ENCODE assay signal across 8 mouse cellular contexts in genomic region chr2:34754551-34755358, GRCm38 (mm10). TPM values are rescaled to one million over a fixed set of nuclear protein-coding genes. Genes with fewer than 3 reads are reported as not detected.
DNase-seq lines count a peak whose midpoint lies in the region; ATAC-seq and TF ChIP-seq lines count a peak whose summit lies in the region.

TSS of gene Gapvd1 (minus strand) at chr2:34755232.

- peaks cover 0 to 2% of the 10 kb centered on the region in 2 experiments; a peak in 2 of 4 replicates for H3K27me3 ChIP-seq in MEL (ENCODE audit: control insufficient read depth in 1 of 2, insufficient read depth in 2 of 2, low read length in 2 of 2)
- no peaks in the 10 kb centered on the region for H3K27me3 ChIP-seq in forebrain, embryonic 10.5 days (ENCODE audit: poor library complexity, severe bottlenecking)
- H3K27me3 ChIP-seq in lung, embryonic 14.5 days (ENCODE audit: insufficient read depth, low read length) = no peaks in the 10 kb centered on the region

- 0 out of 2 replicates have a peak, but pooled peaks have one; percentile 38 for ATAC-seq in lung, embryonic 14.5 days (ENCODE audit: insufficient read depth)
- ATAC-seq in frontal cortex, adult (ENCODE audit: low TSS enrichment) = no peak

- peak within 1 kb of the TSS; percentile 75 for H3K4me2 ChIP-seq in lung, embryonic 14.5 days

- H3K36me3 ChIP-seq in MEL (ENCODE audit: control insufficient read depth in 1 of 2, insufficient read depth in 2 of 2, low read length in 2 of 2) = peaks cover 0 to 29% of the 10 kb centered on the region in 2 experiments; a peak in 2 of 4 replicates
- H3K36me3 ChIP-seq in forebrain, embryonic 10.5 days (replicated peaks) = peaks cover 3% of the 10 kb centered on the region; the same call in 1 of the 2 replicates
- H3K36me3 ChIP-seq in lung, embryonic 14.5 days (ENCODE audit: insufficient read depth) = no peaks in the 10 kb centered on the region

- peak within 1 kb of the TSS; percentile 100 for H3K9ac ChIP-seq in MEL (ENCODE audit: control insufficient read depth, low read depth, low read length, poor library complexity, severe bottlenecking)
- peak within 1 kb of the TSS; percentile 93 for H3K9ac ChIP-seq in lung, embryonic 14.5 days

- DNase-seq in MEL (ENCODE audit: low read depth, low spot score) = peak; percentile 64
- DNase-seq in forebrain, embryonic 10.5 days (ENCODE audit: extremely low spot score, low spot score) = peak; percentile 43
- peak; percentile 26 to 36 for DNase-seq in heart, postnatal 10 days
- peak; percentile 33 to 64 for DNase-seq in kidney, postnatal 36 days
- DNase-seq in lung, embryonic 14.5 days = peak; percentile 62

- TF ChIP-seq CTCF in MEL (IDR thresholded peaks at IDR 0.05 in 2 of 3, conservative IDR thresholded peaks at IDR 0.05 in 1 of 3; ENCODE audit: control insufficient read depth in 1 of 3, insufficient read depth in 1 of 3, low read depth in 2 of 3, low read length in 3 of 3, poor library complexity in 1 of 3, severe bottlenecking in 1 of 3) = no peak
- no peak for TF ChIP-seq CTCF in bone marrow macrophage, adult 2 months (IDR thresholded peaks at IDR 0.05; ENCODE audit: low read depth, low read length)
- TF ChIP-seq CTCF in lung, embryonic 14.5 days (IDR thresholded peaks at IDR 0.05; ENCODE audit: low read depth) = no peak
- TF ChIP-seq CTCF in olfactory bulb, adult 2 months (IDR thresholded peaks at IDR 0.05; ENCODE audit: insufficient read depth, low read depth, low read length) = no peak

- TF ChIP-seq RAD21 in MEL (IDR thresholded peaks at IDR 0.05; ENCODE audit: low read depth, low read length) = no peak

- 0 out of 4 replicates have a peak, but pooled peaks of 1 of the 2 experiments have one; percentile 7 for TF ChIP-seq POLR2A in MEL (IDR thresholded peaks at IDR 0.05; ENCODE audit: control insufficient read depth in 1 of 2, insufficient read depth in 1 of 2, low read depth in 1 of 2, low read length in 2 of 2, poor library complexity in 1 of 2)
- TF ChIP-seq POLR2A in bone marrow macrophage, adult 2 months (IDR thresholded peaks at IDR 0.05; ENCODE audit: borderline replicate concordance, low read depth, low read length) = no peak
- no peak for TF ChIP-seq POLR2A in olfactory bulb, adult 2 months (IDR thresholded peaks at IDR 0.05; ENCODE audit: insufficient read depth, low read depth, low read length)

- H3K27ac ChIP-seq in MEL (ENCODE audit: control insufficient read depth, low read depth, low read length) = peak within 1 kb of the TSS; percentile 83
- H3K27ac ChIP-seq in bone marrow macrophage, adult 2 months (ENCODE audit: insufficient read depth, low read depth, low read length) = peak within 1 kb of the TSS; percentile 78
- H3K27ac ChIP-seq in forebrain, embryonic 10.5 days = peak within 1 kb of the TSS; percentile 98
- peak within 1 kb of the TSS; percentile 94 for H3K27ac ChIP-seq in lung, embryonic 14.5 days (ENCODE audit: low read depth)
- peak within 1 kb of the TSS; percentile 47; the same call in 1 of the 2 replicates for H3K27ac ChIP-seq in olfactory bulb, adult 2 months (ENCODE audit: insufficient read depth, low read depth, low read length)

- under 1% methylated on average over 14 of the region's 14 CpGs for WGBS in forebrain, embryonic 10.5 days
- WGBS in lung, embryonic 14.5 days = under 1% methylated on average over 14 of the region's 14 CpGs
- WGBS in olfactory bulb, adult 2 months = 1% methylated on average over 14 of the region's 14 CpGs

- intact Hi-C loops in heart, postnatal 10 days (cut with DNase I) = loop anchor here (2.0 kb wide), 1 partner anchor 16 kb away; the partner anchor contains the start of gene Hspa5

- TF ChIP-seq EP300 in MEL (IDR thresholded peaks at IDR 0.05; ENCODE audit: low read depth in 1 of 2, low read length in 2 of 2) = no peak; a peak in 1 of 4 replicates

- H3K4me1 ChIP-seq in MEL (ENCODE audit: control insufficient read depth in 1 of 2, insufficient read depth in 2 of 2, low read length in 2 of 2) = peaks cover 10 to 25% of the 10 kb centered on the region in 2 experiments
- H3K4me1 ChIP-seq in bone marrow macrophage, adult 2 months (ENCODE audit: control insufficient read depth, insufficient read depth, low read length) = peaks cover 12% of the 10 kb centered on the region
- H3K4me1 ChIP-seq in forebrain, embryonic 10.5 days = peaks cover 24% of the 10 kb centered on the region
- H3K4me1 ChIP-seq in lung, embryonic 14.5 days (ENCODE audit: insufficient read depth) = no peaks in the 10 kb centered on the region
- peaks cover 6% of the 10 kb centered on the region for H3K4me1 ChIP-seq in olfactory bulb, adult 2 months (ENCODE audit: control insufficient read depth, insufficient read depth, low read length)

- peaks cover 39% of the 10 kb centered on the region for H3K79me2 ChIP-seq in MEL (ENCODE audit: control insufficient read depth, insufficient read depth, low read length, poor library complexity)

- peak within 1 kb of the TSS; percentile 100 for H3K4me3 ChIP-seq in MEL (ENCODE audit: control insufficient read depth in 1 of 2, insufficient read depth in 1 of 2, low read depth in 2 of 2, low read length in 2 of 2)
- H3K4me3 ChIP-seq in bone marrow macrophage, adult 2 months (ENCODE audit: insufficient read depth, low read length) = peak within 1 kb of the TSS; percentile 93
- H3K4me3 ChIP-seq in forebrain, embryonic 10.5 days = peak within 1 kb of the TSS; percentile 96
- peak within 1 kb of the TSS; percentile 93 for H3K4me3 ChIP-seq in lung, embryonic 14.5 days (ENCODE audit: low read depth, low read length)
- peak within 1 kb of the TSS; percentile 70 for H3K4me3 ChIP-seq in olfactory bulb, adult 2 months (ENCODE audit: insufficient read depth, low read depth, low read length)

- H3K9me3 ChIP-seq in MEL (replicated peaks; ENCODE audit: insufficient read depth, low read length) = no peaks in the 10 kb centered on the region
- H3K9me3 ChIP-seq in forebrain, embryonic 10.5 days = no peaks in the 10 kb centered on the region
- no peaks in the 10 kb centered on the region for H3K9me3 ChIP-seq in lung, embryonic 14.5 days (ENCODE audit: low read depth, low read length)

TF ChIP-seq in MEL, 35 proteins besides CTCF, POLR2A, EP300 and RAD21:
- no peak for TF ChIP-seq NRF1 (IDR thresholded peaks at IDR 0.05; ENCODE audit: insufficient read depth, low read depth, low read length, poor library complexity, severe bottlenecking)
- TF ChIP-seq TCF12 (IDR thresholded peaks at IDR 0.05; ENCODE audit: low read depth, low read length) = no peak
- no peak for TF ChIP-seq ZMIZ1 (IDR thresholded peaks at IDR 0.05; ENCODE audit: low read depth, low read length)
- TF ChIP-seq TBP (IDR thresholded peaks at IDR 0.05; ENCODE audit: low read depth, low read length) = peak; percentile 54
- peak; percentile 99 for TF ChIP-seq JUND (IDR thresholded peaks at IDR 0.05; ENCODE audit: low read depth, low read length)
- TF ChIP-seq CHD2 (IDR thresholded peaks at IDR 0.05; ENCODE audit: low read length) = peak; percentile 14; the same call in 1 of the 2 replicates
- no peak for TF ChIP-seq USF2 (IDR thresholded peaks at IDR 0.05; ENCODE audit: borderline replicate concordance in 1 of 2, insufficient read depth in 1 of 2, low read depth in 1 of 2, low read length in 2 of 2)
- TF ChIP-seq SIN3A (IDR thresholded peaks at IDR 0.05; ENCODE audit: low read length) = peak; percentile 60
- peak; percentile 94 for TF ChIP-seq CHD1 (IDR thresholded peaks at IDR 0.05; ENCODE audit: low read depth, low read length)
- TF ChIP-seq ZNF384 (IDR thresholded peaks at IDR 0.05; ENCODE audit: low read depth, low read length) = peak; percentile 54
- TF ChIP-seq POLR2AphosphoS2 (IDR thresholded peaks at IDR 0.05; ENCODE audit: low read length) = peak; percentile 51
- TF ChIP-seq TAL1 (IDR thresholded peaks at IDR 0.05; ENCODE audit: low read length) = no peak
- TF ChIP-seq MYC (IDR thresholded peaks at IDR 0.05; ENCODE audit: low read depth, low read length) = 0 out of 2 replicates have a peak, but pooled peaks have one; percentile 46
- no peak for TF ChIP-seq ELF1 (IDR thresholded peaks at IDR 0.05; ENCODE audit: low read depth, low read length)
- 0 out of 2 replicates have a peak, but pooled peaks have one; percentile 50 for TF ChIP-seq MAX (IDR thresholded peaks at IDR 0.05; ENCODE audit: low read length)
- TF ChIP-seq MXI1 (IDR thresholded peaks at IDR 0.05; ENCODE audit: low read depth, low read length) = peak; percentile 76

RNA-seq across cellular contexts. Expression of gene Gapvd1, which starts in this region (rescaled TPM):
- 62.4 and 65.0 TPM in 2 replicates for total RNA-seq in MEL (2012; rRNA removed)
- 100 to 1,000 TPM in 1 of 2 experiments, 10 to 100 TPM in 1; 96.7 to 174 TPM for polyA plus RNA-seq in MEL (2012; ENCODE audit: insufficient read depth in 1 of 2, insufficient read length in 2 of 2, low read depth in 1 of 2, low replicate concordance in 2 of 2, missing spikeins in 1 of 2)
- polyA plus RNA-seq in bone marrow macrophage, adult 2 months (2012; ENCODE audit: insufficient read depth, insufficient read length, missing spikeins) = 90.8 and 98.7 TPM in 2 replicates
- 89.4 and 94.9 TPM in 2 replicates for polyA plus RNA-seq in forebrain, embryonic 10.5 days (2016; fragmentation: Nextera tagmentation; extraction: Ambion mirVana)
- 10 to 100 TPM; 45.7 to 48.1 TPM for total RNA-seq in heart, postnatal 10 days (2021)
- 84.4 and 91.7 TPM in 2 replicates for polyA plus RNA-seq in lung, embryonic 14.5 days (2014; fragmentation: Nextera tagmentation; extraction: Ambion mirVana)
- not detected in 2 replicates for polyA plus RNA-seq in olfactory bulb, adult 2 months (2012; ENCODE audit: insufficient read depth, insufficient read length, low replicate concordance, missing spikeins)

Comparison
In these comparisons a context has a peak if more than half of its experiments do, and no peak if none do; other contexts are left out.
1. H3K27ac ChIP-seq: peak in every context shown above with its lines; median percentile 98 in forebrain, embryonic 10.5 days; 94 in lung, embryonic 14.5 days; 83 in MEL; 78 in bone marrow macrophage, adult 2 months; 47 in olfactory bulb, adult 2 months.